Mouse (Mus musculus) frontal cortex, adult 2 months (tissue): Measurements from ENCODE around the gene Fkbp4. TPM values are rescaled to one million over a fixed set of nuclear protein-coding genes. Genes with fewer than 3 reads are reported as not detected.

ENCODE experiments used
- DNase-seq, 2 experiments: peaks; one replicate each; pipeline ENCODE4 v3.0.0; 2022; ENCODE audit warnings: low spot score in 1 of 2; ENCODE audit errors: extremely low spot score in 1 of 2
- polyA plus RNA-seq: library from polyadenylated mRNA; depleted of rRNA; stranded (reverse); fragments of >200 nt; gene quantifications from 2 replicates; pipeline ENCODE4 v1.2.3, GENCODE M21; 2012

Fkbp4 gene
- polyA plus RNA-seq, 1 experiment, result 124 TPM

- peak in 1 of 2 experiments; percentile 53 for DNase-seq
Observed at GRCm38 (mm10) chr6:128437731-128438316, 653 bp downstream of the Fkbp4 start.

GRCm38 (mm10) chr6:128437288-128437687 is 1.2 kb downstream of the Fkbp4 start:
- DNase-seq, result peak in 1 of 2 experiments; percentile 27

DNA sequence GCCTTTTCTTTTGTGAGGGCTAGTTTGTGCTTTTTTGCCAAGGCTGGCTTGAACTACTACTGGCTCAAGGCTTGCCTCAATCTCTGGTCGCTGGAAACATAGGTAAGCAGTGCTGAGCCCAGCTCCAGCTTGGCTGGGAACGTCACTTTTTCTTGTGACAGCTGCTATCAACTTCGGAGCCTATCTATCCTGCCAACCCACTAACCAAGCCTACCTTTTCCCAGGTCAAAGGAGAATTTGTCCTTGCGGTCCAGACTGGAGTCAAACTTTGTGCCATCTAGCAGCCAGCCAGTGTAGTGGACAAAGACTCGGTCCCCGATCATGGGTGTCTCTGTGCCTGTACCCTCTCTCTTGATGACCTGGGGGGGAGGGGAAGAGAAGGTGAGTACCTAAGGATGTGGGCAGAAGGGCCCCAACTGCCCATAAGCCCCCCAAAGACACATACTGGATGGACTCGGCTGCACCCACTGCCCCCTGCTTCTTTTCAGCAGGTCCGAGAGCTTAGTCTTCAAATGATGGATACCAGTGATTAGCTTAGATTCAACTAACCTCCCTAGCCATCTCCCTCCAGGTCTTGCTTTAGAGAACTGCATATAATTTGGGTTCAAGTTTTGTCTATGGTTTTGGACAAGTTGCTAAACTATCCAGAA is 2.0 kb downstream of the Fkbp4 start:
- DNase-seq, result no peak

GRCm38 (mm10) chr6:128435474-128435873 is 3.0 kb downstream of the Fkbp4 start:
- DNase-seq, result no peak

DNA sequence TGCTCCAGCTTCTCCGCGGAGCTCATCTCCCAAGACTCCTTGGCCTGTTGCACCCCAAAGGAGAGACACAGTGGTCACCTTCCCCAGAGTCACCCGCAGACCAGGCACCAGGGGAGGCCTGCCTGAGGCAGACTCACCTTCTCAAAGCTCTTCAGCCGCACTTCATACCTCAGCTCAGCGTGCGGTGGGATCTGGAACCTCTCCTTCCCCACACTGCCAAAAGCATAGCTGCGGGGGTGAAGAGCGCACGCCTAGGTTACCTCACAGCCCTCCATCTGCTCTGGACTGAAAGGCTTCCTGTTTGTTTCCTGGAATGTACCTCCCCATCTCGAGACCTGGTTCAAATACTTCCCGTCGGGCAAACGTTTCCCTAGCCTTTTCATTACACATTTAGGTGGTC is 4.9 kb downstream of the Fkbp4 start:
- no peak for DNase-seq

DNA sequence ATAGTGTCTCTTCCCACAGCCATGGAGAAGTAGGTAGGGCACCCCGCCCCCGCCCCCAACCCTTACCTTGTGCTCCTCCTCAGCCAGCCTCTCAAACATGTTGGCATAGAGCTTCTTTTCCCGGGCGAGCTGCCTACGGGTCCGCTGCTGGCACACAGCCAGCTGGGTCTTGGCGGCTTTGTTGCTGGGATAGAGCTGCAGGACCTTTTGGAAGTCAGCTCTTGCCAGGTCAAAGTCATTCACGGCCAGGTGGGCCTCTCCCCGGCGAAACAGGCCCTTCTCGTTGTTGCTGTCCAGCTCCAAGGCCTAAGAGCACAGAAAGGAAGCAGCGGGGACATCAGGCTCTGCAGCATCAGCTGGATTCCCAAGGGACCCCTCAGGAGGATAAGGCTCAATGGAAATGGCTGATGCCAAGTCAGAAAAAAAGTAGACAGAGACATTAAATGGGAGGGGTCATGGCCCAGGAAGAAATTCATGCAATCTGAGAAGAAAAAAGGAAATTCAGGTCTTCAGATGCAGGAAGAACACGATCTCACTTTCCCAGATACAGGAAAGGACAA is 6.0 kb downstream of the Fkbp4 start:
- DNase-seq, result no peak

DNA sequence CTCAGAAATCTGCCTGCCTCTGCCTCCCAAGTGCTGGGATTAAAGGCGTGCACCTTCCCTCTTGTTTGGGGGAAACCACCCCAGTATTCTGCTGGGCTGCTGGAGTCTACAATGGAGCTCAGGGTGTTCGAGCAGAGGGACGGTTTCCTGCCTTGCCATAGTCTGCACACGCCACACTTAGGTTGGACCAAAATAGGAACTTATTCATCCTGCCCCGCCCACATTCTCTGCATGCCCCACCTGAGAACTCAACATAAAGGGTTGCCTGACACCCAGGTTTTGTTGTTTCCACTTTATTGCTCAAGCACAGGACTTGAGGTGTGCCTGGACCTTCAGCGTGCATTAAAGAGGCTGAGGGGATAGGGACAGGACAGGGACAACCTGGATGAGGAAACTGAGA is 8.7 kb downstream of the Fkbp4 start:
- no peak for DNase-seq

- DNase-seq, result no peak
Observed at GRCm38 (mm10) chr6:128429300-128429699, 9.2 kb downstream of the Fkbp4 start.

- no peak for DNase-seq
Observed at GRCm38 (mm10) chr6:128427571-128427970, 10.9 kb downstream of the Fkbp4 start.

- peak in 1 of 2 experiments; percentile 34 for DNase-seq
Observed at GRCm38 (mm10) chr6:128425046-128425445, 13.4 kb downstream of the Fkbp4 start.

GRCm38 (mm10) chr6:128424269-128425019 is 14.0 kb downstream of the Fkbp4 start, which contains the start of gene Itfg2:
Gene Itfg2, minus strand, starts transcription at chr6:128424931.
- DNase-seq, result peak; percentile 93 to 98

DNA sequence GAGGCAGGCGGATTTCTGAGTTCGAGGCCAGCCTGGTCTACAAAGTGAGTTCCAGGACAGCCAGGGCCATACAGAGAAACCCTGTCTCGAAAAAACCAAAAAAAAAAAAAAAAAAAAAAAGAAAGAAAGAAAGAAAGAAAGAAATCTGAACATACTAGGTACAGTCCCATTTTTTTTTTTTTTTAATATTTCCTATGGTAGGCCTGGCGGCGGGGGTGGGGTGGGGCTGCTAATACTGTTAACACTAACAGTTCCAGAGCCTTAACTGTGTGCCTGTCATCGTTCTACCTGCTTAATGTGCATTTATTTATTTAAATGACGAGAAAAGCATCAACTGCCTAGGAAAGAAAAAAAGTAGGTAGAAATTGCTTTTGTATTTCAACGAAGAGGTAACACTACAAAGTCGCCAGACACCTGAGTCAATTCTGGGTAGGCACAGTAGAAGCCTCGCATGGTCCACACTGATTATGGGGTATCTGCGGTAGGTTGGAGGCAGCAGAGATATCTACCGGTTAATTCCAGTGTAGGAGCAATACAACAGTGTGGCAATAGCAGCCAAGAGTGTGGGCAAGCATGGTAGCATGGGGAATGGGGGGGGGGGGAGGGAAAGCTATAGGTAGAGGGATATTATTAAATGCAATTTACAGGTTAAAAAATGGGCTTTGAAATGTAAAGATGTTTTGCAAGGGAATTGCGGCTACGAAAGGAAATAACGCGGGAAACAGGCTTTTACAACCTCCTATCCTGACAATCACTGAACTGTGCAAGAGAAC is 14.8 kb downstream of the Fkbp4 start:
- DNase-seq, result no peak

GRCm38 (mm10) chr6:128421480-128421879 is 17.0 kb downstream of the Fkbp4 start:
- no peak for DNase-seq

GRCm38 (mm10) chr6:128421036-128421435 is 17.4 kb downstream of the Fkbp4 start:
- DNase-seq, result peak in 1 of 2 experiments; percentile 73

DNA sequence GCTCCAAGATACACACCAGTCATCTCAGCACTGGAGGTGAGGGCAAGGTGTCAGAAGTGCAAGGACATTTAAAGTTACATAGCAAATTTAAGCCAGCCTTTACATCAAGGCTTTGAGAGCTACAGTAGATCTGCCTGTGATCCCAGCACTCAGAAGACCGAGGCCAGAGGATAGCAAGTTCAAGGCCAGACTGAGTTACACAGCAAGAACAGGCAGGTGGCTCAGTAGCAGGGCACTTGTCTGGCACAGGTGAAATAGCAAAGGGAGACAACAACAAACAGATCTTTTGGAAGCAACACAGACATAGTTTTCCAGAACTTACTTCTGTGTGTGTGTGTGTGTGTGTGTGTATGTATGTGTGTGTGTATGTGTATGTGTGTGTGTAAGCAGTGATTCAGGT is 20.4 kb downstream of the Fkbp4 start:
- DNase-seq, result no peak

- DNase-seq, result no peak
Observed at GRCm38 (mm10) chr6:128416169-128416568, 22.3 kb downstream of the Fkbp4 start.

- peak; percentile 74 to 96 for DNase-seq
Observed at GRCm38 (mm10) chr6:128411115-128411514, 27.4 kb downstream of the Fkbp4 start.

- DNase-seq, result peak in 1 of 2 experiments; percentile 33
Observed at GRCm38 (mm10) chr6:128410305-128410704, 28.2 kb downstream of the Fkbp4 start.

DNA sequence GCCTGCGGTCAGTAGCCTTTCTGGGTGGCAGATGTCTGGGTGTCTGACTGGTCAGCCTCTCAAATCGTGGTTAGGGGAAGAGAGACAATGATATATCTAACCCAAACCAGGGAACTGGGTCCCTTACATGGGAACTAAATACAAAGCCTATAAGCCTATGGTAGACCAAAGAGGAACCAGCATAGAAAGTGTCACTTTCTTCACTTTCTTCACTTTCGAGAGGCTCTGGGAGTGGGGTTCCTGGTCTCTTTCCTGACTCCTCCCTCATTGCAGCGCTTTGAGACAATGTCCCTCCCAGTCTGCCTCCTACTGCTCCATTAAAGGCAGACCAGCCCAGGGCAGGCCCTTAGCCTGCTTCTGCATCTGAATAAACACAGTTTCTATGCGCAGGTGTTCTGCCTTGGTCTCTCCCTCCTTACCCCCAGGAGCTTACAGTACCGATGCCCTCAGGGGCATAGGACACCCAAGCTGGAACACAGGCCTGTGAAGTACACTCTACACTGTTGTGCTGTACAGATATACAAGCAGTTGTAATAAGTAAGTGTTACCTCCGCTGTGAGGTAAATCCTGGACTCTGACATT is 29.8 kb downstream of the Fkbp4 start:
- no peak for DNase-seq

DNA sequence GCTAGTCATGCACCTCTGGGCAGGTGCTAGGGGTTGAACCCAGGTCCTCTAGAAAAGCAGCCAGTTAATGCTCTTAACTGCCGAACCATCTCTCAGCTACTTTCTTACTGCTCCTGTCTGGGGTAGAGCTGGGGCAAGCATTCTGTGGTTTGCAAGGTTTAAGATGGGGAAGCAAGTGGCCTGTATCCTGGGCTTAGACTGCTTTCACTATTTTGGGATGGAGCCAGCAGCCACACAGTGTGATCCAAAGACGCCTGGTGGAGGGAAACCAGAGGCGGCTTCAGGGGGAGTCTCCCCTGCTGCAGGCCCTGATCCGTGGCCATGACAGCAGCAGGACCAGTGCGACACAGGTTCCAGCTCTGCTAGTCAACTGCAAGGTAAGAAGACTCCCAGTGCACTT is 33.8 kb downstream of the Fkbp4 start:
- DNase-seq, result no peak
